Mouse (Mus musculus) limb, embryonic 14.5 days (tissue): ENCODE results near the gene Mlip. TPM values are rescaled to one million over a fixed set of nuclear protein-coding genes. Genes with fewer than 3 reads are reported as not detected.
A peak's percentile ranks its signal among the peaks of the same experiment; 100 is the strongest.

Source experiments
- ATAC-seq: fragments of 200-750 bp; cut with Nextera tagmentation; 2 replicates; pipeline ENCODE4 v1.8.0; 2017; ENCODE audit warnings: low read depth, moderate number of reproducible peaks, moderate TSS enrichment; ENCODE audit not compliant: low FRiP score
- DNase-seq: peaks from one replicate; pipeline ENCODE4 v3.0.0-alpha.2; 2015; ENCODE audit warnings: low spot score
- H3K27ac ChIP-seq: fragments of 300-500 bp; sonication (generic); replicated peaks from 2 replicates; pipeline ENCODE4 v1.5.1; 2014; ENCODE audit warnings: low read depth, mild to moderate bottlenecking, low read length, moderate library complexity, mixed read lengths
- H3K27me3 ChIP-seq: fragments of 300-500 bp; sonication (generic); 2 replicates; pipeline ENCODE4 v1.6.1; 2014; ENCODE audit warnings: low read length, mixed read lengths; ENCODE audit not compliant: control insufficient read depth, insufficient read depth
- H3K36me3 ChIP-seq: fragments of 300-500 bp; sonication (generic); 2 replicates; pipeline ENCODE4 v1.6.1; 2014; ENCODE audit warnings: mild to moderate bottlenecking, low read length, moderate library complexity, mixed read lengths; ENCODE audit not compliant: control insufficient read depth, insufficient read depth
- H3K4me1 ChIP-seq: fragments of 300-500 bp; sonication (generic); 2 replicates; pipeline ENCODE4 v1.6.1; 2014; ENCODE audit warnings: antibody characterized with exemption, low read length, mixed read lengths; ENCODE audit not compliant: control insufficient read depth, insufficient read depth
- H3K4me2 ChIP-seq: fragments of 300-500 bp; sonication (generic); replicated peaks from 2 replicates; pipeline ENCODE4 v1.6.1; 2014; ENCODE audit warnings: low read depth, mild to moderate bottlenecking, low read length, moderate library complexity; ENCODE audit not compliant: severe bottlenecking
- H3K4me3 ChIP-seq: fragments of 300-500 bp; sonication (generic); replicated peaks from 2 replicates; pipeline ENCODE4 v1.5.1; 2014; ENCODE audit warnings: low read length
- H3K9ac ChIP-seq: fragments of 300-500 bp; sonication (generic); 2 replicates; pipeline ENCODE4 v1.6.1; 2014; ENCODE audit warnings: mild to moderate bottlenecking, low read depth, low read length, moderate library complexity; ENCODE audit not compliant: severe bottlenecking
- H3K9me3 ChIP-seq: fragments of 300-500 bp; sonication (generic); 2 replicates; pipeline ENCODE4 v1.6.1; 2016; ENCODE audit warnings: low read length; ENCODE audit not compliant: control insufficient read depth
- POLR2A ChIP-seq: fragments of 200-500 bp; IDR thresholded peaks from 2 replicates; pipeline ENCODE4 v1.8.0; 2012; ENCODE audit warnings: inconsistent platforms, mild to moderate bottlenecking, moderate library complexity, borderline replicate concordance; ENCODE audit not compliant: insufficient read depth, insufficient read length; ENCODE audit errors: extremely low read depth
- WGBS: fragments of 180-500 bp; shearing (Covaris S2); extraction: QIAGEN DNeasy Blood & Tissue Kit; methylation state at CpG from one replicate; pipeline ENCODE4 v1.1.7; 2014; 5-methylcytosine and 5-hydroxymethylcytosine counted together
- polyA plus RNA-seq, 2 experiments: library from polyadenylated mRNA; depleted of rRNA in 1 of 2; stranded (reverse) in 1 of 2; unstranded in 1 of 2; fragments of >200 nt; fragmentation: Nextera tagmentation in 1 of 2; extraction: Ambion mirVana in 1 of 2; gene quantifications; 2 replicates each; pipeline versions ENCODE4 v1.2.1 to v1.2.3; 2012 to 2014

Mlip gene
- 0.69 and 0.80 TPM in 2 replicates for polyA plus RNA-seq (2012; rRNA removed)
- 0.47 and 1.6 TPM in 2 replicates for polyA plus RNA-seq (2014; fragmentation: Nextera tagmentation; extraction: Ambion mirVana)

DNA sequence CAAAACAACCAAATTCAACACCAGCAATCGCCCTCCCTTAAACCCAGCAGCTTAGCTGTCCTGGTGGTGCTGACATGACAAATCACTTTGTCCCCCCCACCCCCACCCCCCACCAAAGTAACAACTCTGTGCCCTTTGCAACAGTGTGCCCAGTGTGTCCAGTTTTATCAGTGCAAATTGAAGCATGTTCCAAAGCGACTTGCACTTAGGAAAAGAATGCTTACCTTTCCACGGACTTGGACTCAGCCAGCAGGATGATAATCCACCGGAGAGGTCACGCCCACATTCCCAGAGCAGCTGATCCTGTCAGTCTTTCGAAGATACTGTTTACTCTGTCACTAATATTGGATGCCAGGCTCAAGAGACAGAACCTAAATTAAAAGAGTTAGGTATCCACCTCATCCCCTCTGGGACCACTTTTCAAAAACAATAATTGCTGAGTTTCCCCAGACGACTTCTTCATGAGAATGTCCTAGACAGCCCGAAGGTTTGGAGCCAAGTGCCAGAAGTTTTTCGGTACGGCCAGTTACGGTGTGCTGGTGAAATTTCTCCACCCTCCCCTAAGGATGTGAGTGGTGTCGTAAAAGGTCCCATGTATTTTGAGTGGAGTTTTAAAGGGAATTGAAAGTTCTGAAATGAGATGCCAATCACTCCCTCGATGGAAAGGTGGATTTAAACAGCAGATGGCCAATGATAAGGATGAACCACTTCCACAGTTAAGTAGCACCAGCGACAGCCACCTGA, at the start of gene Mlip:
Gene Mlip, minus strand, starts transcription at position 538 of the 744 bp plus-strand sequence.
- Histone ChIP-seq H3K27ac (no peak within 1 kb of the TSS), H3K9ac (no peak within 1 kb of the TSS), H3K27me3 (no peaks in the 10 kb centered on the region), H3K4me3 (no peak within 1 kb of the TSS), H3K9me3 (no peaks in the 10 kb centered on the region), H3K36me3 (no peaks in the 10 kb centered on the region), H3K4me2 (no peak within 1 kb of the TSS), H3K4me1 (0 out of 2 replicates have a peak, but pooled peaks cover 2% of the 10 kb centered on the region)
- 46% methylated on average over 14 of the region's 14 CpGs for WGBS
- ATAC-seq (no peak), DNase-seq (peak; percentile 35)
- TF ChIP-seq POLR2A, result no peak

DNA sequence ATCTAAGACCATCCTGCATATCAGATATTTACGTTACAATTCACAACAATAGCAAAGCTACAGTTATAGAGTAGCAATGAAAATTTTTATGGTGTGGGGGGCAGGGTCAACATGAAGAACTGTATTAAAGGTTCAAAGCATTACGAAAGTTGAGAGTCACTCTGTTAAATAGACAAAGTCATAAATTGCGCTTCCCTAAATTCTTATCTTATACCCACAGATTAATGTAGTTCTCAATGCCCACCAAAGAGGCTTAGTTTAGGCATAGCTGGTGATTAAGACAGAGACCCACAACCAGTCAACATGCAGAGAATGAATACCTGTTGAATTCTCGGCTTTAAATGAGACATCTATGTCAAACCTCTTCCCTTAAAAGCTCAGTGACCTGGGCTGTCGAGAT, 47.0 kb upstream of the Mlip start:
- Histone ChIP-seq H3K4me1 (no peaks in the 10 kb centered on the region), H3K27me3 (no peaks in the 10 kb centered on the region), H3K9ac (no peak overlapping the region), H3K27ac (no peak overlapping the region), H3K9me3 (no peaks in the 10 kb centered on the region), H3K4me2 (no peak overlapping the region), H3K36me3 (no peaks in the 10 kb centered on the region), H3K4me3 (no peak overlapping the region)
- DNase-seq (no peak), ATAC-seq (no peak)
- no peak for TF ChIP-seq POLR2A
- WGBS, result 88% methylated on average over 5 of the region's 5 CpGs

DNA sequence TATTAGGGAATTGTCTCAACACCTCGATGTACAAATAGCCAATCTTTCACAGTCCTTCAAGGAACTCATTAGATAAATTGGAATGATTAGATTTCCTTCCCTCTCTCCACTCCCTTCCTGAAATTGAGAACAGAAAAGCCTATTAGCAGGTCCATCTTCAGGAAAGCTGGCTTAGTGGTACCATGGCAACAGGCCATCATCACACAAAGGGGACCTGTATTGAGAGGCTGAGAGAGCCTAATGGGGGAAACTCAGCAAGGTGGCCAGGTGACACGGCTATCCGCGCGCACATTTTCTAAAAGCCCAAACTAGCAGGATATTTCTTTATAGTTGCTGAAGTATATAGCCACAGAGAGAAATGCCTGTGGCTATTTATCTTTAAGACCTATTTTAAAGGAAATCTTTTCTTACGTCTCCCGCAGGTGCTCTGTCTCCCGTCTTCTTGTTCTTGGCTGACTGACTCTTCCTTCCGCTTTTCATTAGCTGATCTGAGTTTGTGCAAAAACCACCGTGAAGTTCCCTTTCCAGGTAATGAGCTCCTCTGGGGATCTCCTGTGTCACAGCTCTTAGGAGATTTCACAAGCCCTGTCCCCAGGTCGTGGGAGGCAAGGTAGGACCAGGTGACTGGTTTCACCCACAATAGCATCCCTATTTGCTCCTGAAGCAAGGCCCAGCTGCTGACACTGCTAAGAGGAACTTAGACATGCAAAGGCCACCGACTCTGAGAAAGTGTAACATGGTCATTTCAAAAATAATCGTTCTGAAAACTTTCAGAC, 46.3 kb upstream of the Mlip start:
- H3K4me2 ChIP-seq, result no peak overlapping the region
- no peaks in the 10 kb centered on the region for H3K4me1 ChIP-seq
- H3K9me3 ChIP-seq, result no peaks in the 10 kb centered on the region
- DNase-seq (no peak), ATAC-seq (no peak)
- H3K27ac ChIP-seq, result no peak overlapping the region
- no peak overlapping the region for H3K4me3 ChIP-seq
- no peak for TF ChIP-seq POLR2A
- no peaks in the 10 kb centered on the region for H3K27me3 ChIP-seq
- WGBS, result 56% methylated on average over 13 of the region's 13 CpGs
- H3K36me3 ChIP-seq, result no peaks in the 10 kb centered on the region
- no peak overlapping the region for H3K9ac ChIP-seq

DNA sequence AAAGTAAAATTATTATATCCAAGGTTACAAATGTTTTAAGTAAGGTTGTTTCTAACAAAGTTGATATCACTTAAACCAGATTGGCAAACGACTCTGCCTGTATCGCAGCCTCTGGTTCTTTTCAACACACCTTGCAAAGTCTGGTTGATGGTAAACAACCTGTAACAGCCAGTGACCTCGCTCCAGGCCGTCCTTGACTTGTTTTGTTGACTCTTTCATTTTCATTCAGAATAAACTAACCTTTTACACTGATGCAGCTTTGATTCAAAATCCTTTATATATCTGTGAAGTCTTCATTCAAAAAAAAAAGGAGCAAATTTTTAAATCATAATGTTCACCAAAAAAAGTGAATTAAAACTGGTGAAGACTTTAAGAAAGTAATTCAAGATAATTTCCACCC, 44.3 kb upstream of the Mlip start:
- ATAC-seq (no peak), DNase-seq (no peak)
- Histone ChIP-seq H3K4me1 (no peaks in the 10 kb centered on the region), H3K27me3 (no peaks in the 10 kb centered on the region), H3K36me3 (no peaks in the 10 kb centered on the region), H3K4me3 (no peak overlapping the region), H3K9ac (no peak overlapping the region), H3K27ac (no peak overlapping the region), H3K4me2 (no peak overlapping the region), H3K9me3 (no peaks in the 10 kb centered on the region)
- TF ChIP-seq POLR2A, result no peak
- WGBS, result 59% methylated on average over 4 of the region's 4 CpGs

DNA sequence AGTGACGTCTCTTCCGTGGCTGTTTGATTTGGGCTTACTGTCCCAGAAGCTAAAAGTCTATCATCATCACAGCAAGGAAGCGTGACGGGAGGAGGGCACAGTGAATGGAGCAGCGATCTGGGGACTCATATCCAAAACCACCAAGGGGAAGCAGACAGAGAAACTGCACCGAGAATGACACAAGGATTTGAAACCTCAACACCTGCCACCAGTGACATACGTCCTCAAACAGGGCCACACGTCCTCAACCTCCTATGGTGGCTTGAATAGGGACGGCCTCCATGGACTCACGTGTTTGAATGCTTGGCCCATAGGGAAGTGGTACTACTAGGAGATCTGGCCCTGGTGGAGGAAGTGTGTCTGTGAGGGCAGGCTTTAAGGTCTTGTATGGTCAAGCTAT, 38.5 kb upstream of the Mlip start:
- H3K27ac ChIP-seq, result no peak overlapping the region
- no peaks in the 10 kb centered on the region for H3K36me3 ChIP-seq
- no peaks in the 10 kb centered on the region for H3K4me1 ChIP-seq
- H3K9ac ChIP-seq, result no peak overlapping the region
- ATAC-seq (no peak), DNase-seq (no peak)
- TF ChIP-seq POLR2A, result no peak
- no peaks in the 10 kb centered on the region for H3K9me3 ChIP-seq
- H3K27me3 ChIP-seq, result no peaks in the 10 kb centered on the region
- 94% methylated on average over 10 of the region's 10 CpGs for WGBS
- no peak overlapping the region for H3K4me2 ChIP-seq
- no peak overlapping the region for H3K4me3 ChIP-seq
